Mouse (Mus musculus) 3134 (cell line): Measurements from ENCODE around the gene Chka.

Source experiments
- DNase-seq: peaks from one replicate; pipeline ENCODE4 v3.0.0-alpha.2; 2011; ENCODE audit warnings: low spot score; ENCODE audit not compliant: insufficient read length; ENCODE audit errors: extremely low read depth

The Chka gene

DNA sequence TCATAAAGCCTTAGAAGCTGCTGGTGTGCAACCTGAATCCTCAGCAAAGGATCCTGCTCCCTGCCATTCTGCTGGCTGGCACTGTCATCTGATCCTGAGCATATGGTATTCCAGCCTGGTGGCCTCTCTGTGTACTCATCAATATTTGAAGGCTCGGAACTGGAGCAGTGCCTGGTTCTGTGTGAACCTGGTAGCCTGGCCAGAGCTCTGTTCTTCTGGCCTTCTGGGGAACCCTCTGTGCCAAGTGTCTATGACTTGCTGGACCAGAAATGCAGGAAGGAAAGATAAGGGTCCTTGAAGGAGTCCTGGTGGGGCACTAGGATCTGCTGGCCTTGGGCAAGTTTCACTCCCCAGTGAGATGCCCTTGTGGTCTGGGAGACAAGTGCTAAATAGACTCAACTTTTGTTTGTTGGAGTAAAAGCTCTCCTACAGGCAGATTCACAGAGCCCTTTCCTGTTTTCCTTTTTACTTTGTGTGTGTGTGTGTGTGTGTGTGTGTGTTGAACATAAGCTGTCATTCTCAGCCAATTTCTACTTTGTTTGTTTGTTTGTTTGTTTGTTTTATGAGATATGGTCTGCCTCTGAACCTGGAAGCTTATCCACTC is 5.7 kb upstream of the Chka start:
- DNase-seq = no peak

DNA sequence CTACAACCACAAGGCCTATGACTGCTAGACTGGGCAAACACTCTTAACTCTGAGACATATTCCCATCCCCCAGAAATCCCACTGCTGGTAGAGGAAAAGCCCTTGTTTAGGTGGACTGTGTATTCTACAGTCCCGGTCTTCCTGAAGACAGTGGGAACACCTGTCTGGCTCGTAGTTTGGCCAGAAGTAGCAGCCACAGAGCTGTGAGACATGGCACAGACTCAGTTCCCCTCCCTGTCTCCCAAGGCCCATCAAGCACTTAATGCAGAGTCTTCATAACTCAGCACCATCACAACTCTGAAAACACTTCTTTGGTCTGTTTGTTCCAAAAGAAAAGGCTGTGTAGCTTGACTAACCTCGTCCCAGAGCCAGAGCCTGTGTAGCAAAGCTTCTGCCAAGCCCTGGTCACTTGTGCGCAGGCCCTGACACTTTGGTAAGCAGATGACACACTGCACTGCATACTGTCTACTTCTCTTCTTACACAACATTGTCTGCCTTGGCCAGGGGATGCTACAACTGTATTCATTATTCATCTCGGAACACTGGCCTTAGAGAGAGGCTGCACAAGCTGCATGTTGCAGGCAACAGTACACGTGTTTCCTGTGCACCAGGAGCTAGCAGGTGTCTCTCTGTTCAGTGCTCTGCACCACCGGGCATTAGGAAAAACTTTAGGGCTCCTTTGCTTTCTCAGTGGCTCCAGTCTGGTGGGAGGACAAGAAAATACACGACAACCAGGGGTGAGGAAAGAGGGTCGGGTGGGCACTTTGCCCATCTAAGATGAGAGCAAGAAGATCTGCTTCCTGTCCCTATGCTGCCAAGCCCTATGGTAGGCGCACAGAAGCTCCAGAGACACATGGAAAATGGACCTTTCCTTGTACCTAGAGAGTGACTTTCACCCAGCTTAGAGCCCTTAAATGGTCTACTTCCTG is 4.6 kb upstream of the Chka start:
- no peak for DNase-seq

DNA sequence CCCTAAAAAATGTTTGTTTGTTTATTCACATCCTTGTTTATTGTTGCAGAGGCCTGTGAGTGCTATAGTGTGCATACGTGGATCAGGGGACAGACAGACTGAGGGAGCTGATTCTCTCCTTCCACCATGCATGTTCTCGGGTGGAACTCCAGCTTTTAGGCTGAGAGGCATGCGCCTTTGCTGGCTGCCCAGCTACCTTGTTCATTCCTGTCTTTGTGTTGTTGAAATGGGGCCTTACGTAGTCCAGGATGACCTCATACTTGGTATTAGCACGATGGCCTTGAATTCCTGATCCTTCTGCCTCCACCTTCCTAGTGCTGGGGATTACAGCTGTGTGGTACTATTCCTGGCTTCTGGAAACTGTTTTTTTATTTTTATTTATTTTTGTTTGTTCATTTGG is 3.9 kb upstream of the Chka start:
- DNase-seq = no peak

DNA sequence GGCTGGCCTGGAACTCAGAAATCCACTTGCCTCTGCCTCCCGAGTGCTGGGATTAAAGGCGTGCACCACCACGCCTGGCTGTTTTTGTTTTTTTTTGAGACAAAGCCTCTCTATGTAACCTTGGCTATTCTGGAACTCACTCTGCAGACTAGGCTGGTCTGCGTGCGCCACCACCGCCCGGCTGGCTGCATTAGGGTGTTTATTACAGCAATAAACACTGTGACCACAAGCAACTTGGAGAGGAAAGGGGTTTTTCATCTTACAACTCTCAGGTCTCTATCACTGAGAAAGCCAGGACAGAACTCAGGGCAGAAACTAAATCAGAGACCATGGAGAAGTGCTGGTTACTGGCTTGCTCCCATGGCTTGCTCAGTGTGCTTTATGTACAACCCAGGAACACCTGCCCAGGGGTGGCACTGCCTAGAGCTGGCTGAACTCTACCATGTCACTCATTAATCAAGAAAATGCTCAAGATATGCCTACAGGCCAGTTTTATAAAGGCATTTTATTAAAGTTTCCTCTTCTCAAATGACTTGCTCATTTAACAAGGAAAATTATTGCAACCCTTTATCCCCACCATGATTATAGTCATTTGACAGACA is 3.3 kb upstream of the Chka start:
- no peak for DNase-seq

GRCm38 (mm10) chr19:3849251-3849650 is 2.3 kb upstream of the Chka start:
- no peak for DNase-seq

- DNase-seq = no peak
Observed at GRCm38 (mm10) chr19:3850076-3850475, 1.5 kb upstream of the Chka start.

DNA sequence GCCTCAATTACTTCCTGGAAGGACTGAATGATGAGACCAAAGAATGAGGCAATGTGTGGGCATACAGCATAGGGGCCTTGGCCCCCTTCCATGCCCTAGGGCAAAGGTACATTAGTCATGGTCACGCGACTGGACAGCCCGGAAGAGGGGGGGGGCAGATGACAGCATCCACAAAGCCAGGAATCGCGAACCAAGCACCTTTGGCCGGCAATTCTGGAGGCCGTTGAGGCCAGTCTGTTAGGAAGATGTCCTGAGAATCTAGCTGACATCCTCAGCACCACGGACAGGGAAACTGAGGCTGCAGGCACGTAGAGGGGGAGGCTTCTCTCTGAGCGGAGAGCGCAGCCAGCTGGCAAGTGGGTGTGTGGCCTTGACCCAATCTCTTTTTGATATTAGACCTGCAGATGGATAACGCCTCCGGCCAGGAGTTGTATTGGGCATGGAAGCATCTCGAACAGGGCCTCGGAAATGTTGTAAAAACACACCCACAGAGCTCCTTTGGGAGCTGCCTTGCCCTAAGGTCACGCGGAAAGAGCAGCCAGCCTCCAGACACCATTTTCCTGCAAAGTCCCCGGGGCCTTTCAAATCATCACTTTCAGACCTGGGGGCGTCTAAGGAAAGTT is 615 bp upstream of the Chka start:
- DNase-seq = peak; percentile 69

- peak; percentile 65 for DNase-seq
Observed at GRCm38 (mm10) chr19:3851979-3852681, 557 bp downstream of the Chka start.

- no peak for DNase-seq
Observed at GRCm38 (mm10) chr19:3853121-3853520, 1.5 kb downstream of the Chka start.

DNA sequence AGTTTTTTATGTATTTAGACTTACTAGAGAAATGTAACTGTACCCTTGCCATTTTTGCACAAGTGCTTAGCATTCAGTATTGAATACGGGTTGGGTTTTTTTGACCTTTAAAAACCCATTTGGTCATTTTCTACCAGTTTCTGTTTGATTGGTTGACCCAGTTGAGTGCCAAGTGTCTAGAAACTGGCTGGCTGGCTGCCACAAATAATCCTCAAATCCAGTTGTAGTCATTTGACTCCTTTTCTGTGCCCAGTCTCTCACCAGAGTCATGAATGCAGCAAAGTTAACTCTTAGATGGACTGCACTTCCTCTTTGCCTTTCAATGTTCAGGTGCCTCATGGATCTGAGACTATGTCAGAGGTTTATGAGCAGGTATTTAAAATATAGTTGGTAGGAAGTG is 2.3 kb downstream of the Chka start:
- DNase-seq = no peak

GRCm38 (mm10) chr19:3855091-3855490 is 3.5 kb downstream of the Chka start:
- no peak for DNase-seq

DNA sequence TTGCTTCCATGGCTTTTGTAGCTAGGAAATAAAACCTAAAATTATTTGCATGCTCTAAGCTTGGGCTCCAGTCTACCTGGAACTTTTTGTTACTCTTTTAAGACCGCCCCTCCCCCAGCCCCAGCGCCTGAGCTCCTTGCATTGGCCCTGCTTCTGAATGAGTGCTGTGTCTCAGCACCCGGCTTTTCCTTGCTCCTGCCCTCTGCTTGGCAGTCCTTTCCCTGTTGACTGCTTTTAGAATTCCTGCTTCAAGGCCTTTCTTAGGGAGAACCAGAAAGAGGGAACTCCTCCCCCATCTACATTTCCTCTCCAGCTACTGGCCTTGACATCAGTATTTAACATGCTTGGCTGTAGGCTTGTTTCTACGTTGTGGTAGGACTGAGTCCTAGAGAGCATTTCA is 4.0 kb downstream of the Chka start:
- no peak for DNase-seq

DNA sequence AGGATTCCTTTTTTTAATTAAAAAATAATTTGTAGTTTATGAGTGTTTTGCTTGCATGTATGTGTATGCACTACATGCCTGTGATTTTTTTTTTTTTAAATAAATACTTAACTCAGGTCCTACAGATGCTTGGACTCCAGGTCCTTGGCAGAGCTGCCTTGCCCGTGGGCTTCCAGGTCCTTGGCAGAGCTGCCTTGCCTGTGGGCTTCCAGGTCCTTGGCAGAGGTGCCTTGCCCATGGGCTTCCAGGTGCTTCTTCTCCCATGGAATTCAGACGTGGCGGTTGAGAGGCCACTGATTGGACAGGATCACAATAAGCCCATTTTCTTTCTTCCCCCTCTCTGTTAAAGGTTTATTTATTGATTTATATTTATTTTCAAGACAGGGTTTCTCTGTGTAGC is 5.6 kb downstream of the Chka start:
- DNase-seq = no peak

- no peak for DNase-seq
Observed at GRCm38 (mm10) chr19:3862713-3863112, 11.1 kb downstream of the Chka start.

DNA sequence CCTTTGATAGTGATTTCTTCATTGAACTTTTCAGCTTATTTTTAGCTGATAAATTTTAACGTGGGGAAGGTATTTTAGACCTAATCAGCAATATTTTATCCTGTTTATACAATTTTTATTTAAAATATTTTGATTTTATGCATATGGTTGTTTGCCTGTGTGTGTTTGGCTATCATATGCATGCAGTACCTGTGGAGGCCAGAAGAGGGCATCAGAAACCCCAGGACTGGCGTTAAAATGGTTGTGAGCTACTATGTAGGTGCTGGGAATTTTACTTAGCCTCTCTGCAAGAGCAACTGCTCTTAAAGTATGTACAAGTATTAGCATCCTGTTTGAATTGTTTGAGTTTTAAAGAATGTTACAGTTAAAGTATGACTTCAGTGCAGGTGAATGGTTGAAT is 13.4 kb downstream of the Chka start:
- no peak for DNase-seq

DNA sequence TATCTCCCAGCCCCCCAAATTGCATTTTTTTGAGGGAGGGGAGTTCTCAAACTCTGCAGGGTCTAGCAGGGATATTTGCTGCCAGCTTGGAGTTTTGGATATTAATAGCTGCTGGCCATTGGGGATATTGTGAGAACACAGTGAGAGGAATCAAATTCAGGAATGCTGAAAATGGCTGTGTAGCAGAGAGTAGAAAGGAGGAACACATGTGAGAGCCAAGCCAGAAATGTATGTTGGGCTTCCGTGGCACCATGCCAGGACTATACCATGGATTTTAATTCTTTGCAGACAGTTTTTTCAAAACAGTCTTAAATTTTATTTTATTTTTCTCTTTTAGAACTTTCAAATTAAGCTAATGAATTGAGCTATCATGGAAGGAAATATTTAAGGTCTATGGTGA is 16.7 kb downstream of the Chka start:
- no peak for DNase-seq

- DNase-seq = no peak
Observed at GRCm38 (mm10) chr19:3871468-3871867, 19.9 kb downstream of the Chka start.

DNA sequence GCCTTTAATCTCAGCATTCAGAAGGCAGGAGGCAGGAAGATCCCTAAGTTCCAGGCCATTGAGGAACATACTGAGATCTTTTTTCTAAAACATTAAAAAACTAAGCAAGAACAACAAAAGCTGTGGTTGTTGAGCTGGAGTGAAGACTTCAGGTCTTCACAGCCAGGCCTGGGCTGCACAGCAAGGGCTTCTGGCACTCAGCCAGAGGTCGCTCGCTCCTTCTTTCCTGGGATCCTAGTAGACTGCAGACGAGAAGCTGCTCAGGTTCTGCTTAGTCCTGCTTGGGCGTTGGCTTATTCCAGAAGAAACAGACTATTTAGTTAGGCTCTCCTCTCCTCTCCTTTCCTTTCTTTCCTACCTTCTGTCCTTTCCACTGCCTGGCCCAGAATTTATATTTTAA is 20.8 kb downstream of the Chka start:
- no peak for DNase-seq

DNA sequence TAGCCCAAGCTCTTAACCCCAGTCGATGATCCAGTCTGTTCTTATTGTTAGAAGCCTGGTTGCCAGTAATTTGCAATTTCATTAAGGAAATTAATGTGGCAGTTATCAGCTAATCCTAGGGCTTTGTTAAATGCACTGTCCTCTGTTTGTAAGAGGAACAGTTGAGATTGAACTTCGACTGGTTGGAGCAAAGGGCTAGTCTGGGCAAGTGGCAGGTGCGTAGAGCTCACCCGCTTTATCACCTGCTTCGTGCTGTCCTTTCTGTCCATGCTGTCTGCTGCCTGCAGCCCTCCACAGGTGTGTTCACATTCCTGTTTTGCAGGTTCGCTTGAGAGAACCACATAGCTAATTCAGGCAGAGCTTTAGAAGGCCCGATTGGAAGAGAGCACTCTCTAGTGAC is 23.5 kb downstream of the Chka start:
- DNase-seq = no peak

DNA sequence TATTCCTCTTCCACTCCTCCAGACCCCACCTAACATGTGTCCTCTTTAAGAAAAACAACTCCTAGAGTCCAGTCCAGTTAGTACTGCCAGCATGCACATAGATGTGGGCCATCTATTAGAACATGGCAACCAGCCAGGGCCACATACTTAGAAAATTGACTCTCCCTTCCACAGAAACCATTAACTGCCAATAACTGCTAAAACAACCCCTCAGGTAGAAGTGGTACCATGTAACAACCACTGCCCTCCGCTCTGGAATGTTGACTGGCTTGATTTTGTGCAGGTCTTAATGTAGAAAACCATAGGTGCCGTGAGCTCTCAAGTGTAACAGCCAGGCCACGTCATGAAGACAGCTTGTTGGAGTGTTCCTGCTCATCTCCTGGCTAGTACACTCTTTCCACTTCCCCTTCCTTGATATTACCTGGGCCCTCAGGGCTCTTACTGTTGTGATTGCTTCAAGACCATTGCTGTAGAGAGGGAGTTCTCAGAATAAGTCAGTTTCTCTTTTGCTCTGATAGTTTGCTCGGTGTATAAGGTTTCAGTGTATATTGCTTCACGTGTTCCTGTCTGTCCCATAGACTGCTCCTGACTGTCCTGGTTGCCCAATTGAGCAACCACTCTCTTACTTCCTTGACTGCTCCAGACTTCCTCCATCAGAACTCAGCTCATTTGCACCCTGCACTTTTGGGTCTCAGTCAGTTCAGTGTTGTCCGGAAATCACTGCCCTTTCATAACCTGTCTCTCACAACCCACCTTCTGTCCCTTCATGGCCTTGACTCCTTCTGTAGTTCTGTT is 28.7 kb downstream of the Chka start:
- no peak for DNase-seq
